Mouse (Mus musculus) heart, adult 9 months (tissue): ENCODE results near the gene Trmt5.

Source experiments
- DNase-seq, 2 experiments: peaks; one replicate each; pipeline ENCODE4 v3.0.0; 2022; ENCODE audit warnings: low spot score in 2 of 2

The Trmt5 gene

GRCm38 (mm10) chr12:73286287-73287092 lies at the start of gene Trmt5, which contains the start of gene Slc38a6:
Gene Trmt5 (minus strand): TSS chr12:73286710.
Gene Slc38a6 (plus strand): TSS chr12:73286779.
- peak; percentile 93 to 94 for DNase-seq

GRCm38 (mm10) chr12:73334051-73334551 lies 47.6 kb upstream of the Trmt5 start:
- DNase-seq = peak; percentile 21 to 40

GRCm38 (mm10) chr12:73332701-73333100 lies 46.2 kb upstream of the Trmt5 start:
- no peak for DNase-seq

DNA sequence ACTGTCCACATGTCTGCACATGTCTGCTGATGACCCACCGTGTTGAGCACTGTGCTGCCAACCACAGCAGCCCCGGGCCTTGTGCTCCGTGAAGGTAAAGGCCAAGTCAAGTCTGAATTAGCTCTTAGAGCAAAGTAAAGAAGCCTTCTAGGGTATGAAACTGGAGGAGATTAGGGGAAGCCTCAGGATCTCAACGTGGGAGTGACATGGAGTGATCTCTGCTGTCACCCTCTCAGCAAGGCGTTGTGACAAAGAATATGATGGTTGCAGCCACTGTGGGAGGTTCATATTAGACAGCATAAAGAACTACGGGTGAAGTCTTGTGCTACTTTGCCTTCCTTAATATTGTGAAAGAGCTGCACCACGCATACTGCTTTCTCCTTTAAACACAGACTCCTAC lies 43.7 kb upstream of the Trmt5 start:
- no peak for DNase-seq

- DNase-seq = no peak
Measured at GRCm38 (mm10) chr12:73328448-73329167, 42.1 kb upstream of the Trmt5 start.

GRCm38 (mm10) chr12:73327381-73327780 lies 40.9 kb upstream of the Trmt5 start:
- DNase-seq = no peak

GRCm38 (mm10) chr12:73325617-73326016 lies 39.1 kb upstream of the Trmt5 start:
- DNase-seq = peak in 1 of 2 experiments; percentile 67

GRCm38 (mm10) chr12:73325181-73325580 lies 38.7 kb upstream of the Trmt5 start:
- no peak for DNase-seq

GRCm38 (mm10) chr12:73324742-73325141 lies 38.2 kb upstream of the Trmt5 start:
- peak; percentile 41 to 44 for DNase-seq

DNA sequence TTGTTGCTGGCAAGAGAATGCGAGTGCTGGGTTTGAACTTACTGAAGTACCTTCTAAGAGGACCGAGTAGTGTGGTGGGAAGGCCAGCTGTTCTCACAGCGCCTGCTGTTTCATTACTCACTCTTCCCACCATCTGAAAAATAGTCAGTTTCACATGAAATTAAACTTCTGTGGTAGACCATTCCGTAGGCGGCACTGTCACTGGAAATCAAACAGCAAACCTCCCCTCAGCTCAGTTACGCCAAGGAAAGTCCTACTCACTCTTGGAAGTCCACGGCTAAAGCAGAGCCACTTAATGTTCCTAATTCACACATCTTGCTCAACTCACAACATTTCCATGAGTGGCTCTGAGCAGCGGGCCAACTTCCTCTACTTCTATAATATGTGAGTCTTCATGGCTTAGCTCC lies 37.7 kb upstream of the Trmt5 start:
- DNase-seq = no peak

DNA sequence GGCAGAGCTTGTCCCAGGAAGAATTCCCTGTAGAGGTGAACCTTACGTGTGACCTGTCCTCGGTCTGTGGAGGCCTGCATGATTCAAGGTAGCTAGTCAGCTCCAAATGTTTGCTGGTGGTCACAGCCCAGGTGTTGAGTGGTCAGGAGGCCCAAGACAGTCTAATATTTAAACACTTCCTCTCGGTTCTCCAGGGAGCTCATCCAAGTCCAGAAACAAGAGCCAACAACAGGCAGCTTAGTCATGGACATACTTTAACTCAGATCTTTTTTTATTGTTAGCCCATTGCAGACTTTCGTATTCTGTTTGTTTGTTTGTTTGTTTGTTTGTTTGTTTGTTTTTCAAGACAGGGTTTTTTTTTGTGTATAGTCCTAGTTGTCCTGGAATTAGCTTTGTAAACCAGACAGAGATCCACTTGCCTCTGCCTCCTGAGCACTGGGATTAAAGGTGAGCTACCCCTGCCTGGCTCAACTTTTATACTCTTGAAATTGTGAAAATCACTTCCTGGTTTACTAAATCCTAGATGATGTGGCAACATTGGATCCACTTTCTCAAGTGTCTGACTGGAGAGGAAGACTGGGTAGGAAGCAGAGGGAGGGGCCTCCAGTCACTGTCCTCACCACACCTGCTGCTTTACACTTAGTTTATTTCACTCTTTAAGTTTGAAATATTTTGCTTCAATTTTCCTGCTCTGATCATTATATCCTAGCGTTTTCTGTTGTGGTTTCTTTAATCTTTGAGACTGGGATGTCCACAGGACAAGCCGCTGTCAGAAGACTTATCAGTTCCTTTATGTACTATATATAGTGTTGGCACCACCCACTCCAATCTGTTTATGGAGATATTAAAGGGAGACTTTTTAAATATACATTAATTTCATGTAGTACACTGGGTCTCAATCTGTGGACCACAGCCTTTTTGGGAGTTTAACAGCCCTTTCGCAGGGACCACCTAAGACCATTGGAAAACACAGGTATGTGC lies 31.5 kb upstream of the Trmt5 start:
- no peak for DNase-seq

- no peak for DNase-seq
Measured at GRCm38 (mm10) chr12:73308711-73309110, 22.2 kb upstream of the Trmt5 start.

DNA sequence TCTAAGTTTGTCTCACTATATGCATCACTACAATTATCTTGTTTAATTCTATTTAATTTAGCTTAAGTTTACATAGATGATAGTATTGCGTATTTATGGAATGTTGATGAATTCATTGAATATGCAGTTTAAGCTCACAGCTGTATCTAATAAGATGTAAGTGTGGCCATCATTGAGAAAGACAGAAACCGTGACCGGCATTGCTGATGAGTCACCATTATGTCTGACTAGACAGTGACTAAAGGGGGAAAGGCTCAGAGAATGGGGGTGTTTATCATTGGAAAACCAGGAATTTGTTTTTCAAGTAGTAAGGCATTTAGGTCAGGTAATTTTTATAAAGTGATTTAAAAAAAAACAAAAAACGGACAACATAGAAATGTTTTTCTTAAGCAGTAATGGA lies 21.2 kb upstream of the Trmt5 start:
- DNase-seq = no peak

GRCm38 (mm10) chr12:73304636-73305035 lies 18.1 kb upstream of the Trmt5 start:
- no peak for DNase-seq

GRCm38 (mm10) chr12:73300531-73300930 lies 14.0 kb upstream of the Trmt5 start:
- no peak for DNase-seq

- DNase-seq = no peak
Measured at GRCm38 (mm10) chr12:73298621-73299020, 12.1 kb upstream of the Trmt5 start.

GRCm38 (mm10) chr12:73295505-73296140 lies 9.1 kb upstream of the Trmt5 start:
- DNase-seq = no peak

- DNase-seq = no peak
Measured at GRCm38 (mm10) chr12:73294884-73295283, 8.4 kb upstream of the Trmt5 start.

DNA sequence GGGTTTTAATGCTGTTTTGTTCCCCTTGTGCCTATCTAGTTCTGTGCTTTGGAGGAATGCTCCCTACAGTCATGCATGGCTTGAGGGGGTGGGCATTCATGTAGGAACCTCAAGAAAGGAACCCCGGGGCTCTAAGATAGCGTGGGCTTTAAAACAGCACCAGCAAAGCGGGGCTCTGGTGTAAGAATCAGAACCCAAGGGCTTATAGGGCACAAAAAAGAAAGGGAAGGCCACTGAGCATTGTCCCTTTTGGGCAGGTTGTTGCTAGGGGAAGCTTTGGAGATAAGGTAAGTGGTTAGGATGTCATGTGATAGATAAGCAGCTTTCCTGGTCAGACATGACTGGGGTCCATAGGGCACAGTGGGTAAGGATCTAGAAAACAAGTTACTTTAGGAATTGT lies 2.1 kb upstream of the Trmt5 start:
- DNase-seq = no peak

- DNase-seq = peak; percentile 47 to 64
Measured at GRCm38 (mm10) chr12:73287609-73288008, 1.1 kb upstream of the Trmt5 start.

DNA sequence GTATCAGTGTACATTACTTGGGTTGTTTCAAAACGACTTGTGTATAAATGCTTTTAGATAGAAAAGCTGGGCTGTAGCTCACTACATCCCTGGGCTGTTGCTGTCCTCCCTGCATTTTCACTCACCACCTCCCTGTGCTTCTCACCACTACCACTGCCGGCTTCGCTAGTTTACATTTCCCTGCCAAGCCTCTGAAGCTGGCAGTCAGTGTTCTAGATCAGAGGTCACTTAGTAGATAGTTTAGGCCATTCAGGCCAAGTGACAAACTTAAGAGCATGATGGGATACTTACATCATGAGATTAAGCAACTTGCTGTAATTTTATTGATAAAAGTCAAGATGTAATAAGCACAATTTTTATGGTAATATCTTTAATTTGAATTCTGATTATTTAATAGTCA lies 11.6 kb downstream of the Trmt5 start:
- DNase-seq = peak; percentile 16 to 25
